Mouse (Mus musculus) left cerebral cortex, adult 18-20 months (tissue): ENCODE measurements at regions not wholly inside any gene's neighbourhood (a gene's known extent, or its start where the extent isn't known, plus 50 kb on each side); places are given as distances from the start of the nearest gene placed in this dataset.

Experiments used
- DNase-seq, 2 experiments: peaks; one replicate each; pipeline ENCODE4 v3.0.0; 2021 to 2022; ENCODE audit warnings: low spot score in 2 of 2, mixed read lengths in 1 of 2

- no peak for DNase-seq
Measured at GRCm38 (mm10) chr8:54451323-54452021, 77.9 kb upstream of the Asb5 start.

GRCm38 (mm10) chr8:54464977-54465376 lies 64.4 kb upstream of the Asb5 start:
- no peak for DNase-seq

GRCm38 (mm10) chr8:54465458-54466102 lies 63.8 kb upstream of the Asb5 start:
- no peak for DNase-seq
